Mouse (Mus musculus) lung, adult 2 months (tissue): ENCODE data around the gene 4930438A08Rik. TPM values are rescaled to one million over a fixed set of nuclear protein-coding genes. Genes with fewer than 3 reads are reported as not detected.

Experiments
- DNase-seq: peaks from one replicate; pipeline ENCODE4 v3.0.0; 2022
- H3K4me1 ChIP-seq: fragments of 200-500 bp; 2 replicates; pipeline ENCODE4 v1.6.1; 2011; ENCODE audit warnings: low read length; ENCODE audit not compliant: control insufficient read depth, insufficient read depth
- H3K4me3 ChIP-seq: fragments of 200-500 bp; replicated peaks from 2 replicates; pipeline ENCODE3; 2011; ENCODE audit warnings: low read depth, mild to moderate bottlenecking, control low read depth, low read length; ENCODE audit errors: extremely low read depth
- CTCF ChIP-seq: fragments of 200-500 bp; IDR thresholded peaks from 2 replicates; pipeline ENCODE4 v1.5.1; 2011; ENCODE audit warnings: mild to moderate bottlenecking, low read length, control low read depth; ENCODE audit not compliant: insufficient read depth
- POLR2A ChIP-seq: fragments of 200-500 bp; IDR thresholded peaks from 2 replicates; pipeline ENCODE4 v1.6.1; 2011; ENCODE audit warnings: low read depth, mild to moderate bottlenecking, control low read depth, low read length, borderline replicate concordance; ENCODE audit errors: extremely low read depth
- WGBS: fragments of 180-500 bp; shearing (Covaris S2); methylation state at CpG from one replicate; pipeline ENCODE4 v1.1.7; 2018; 5-methylcytosine and 5-hydroxymethylcytosine counted together
- polyA plus RNA-seq: library from polyadenylated mRNA; depleted of rRNA; stranded (reverse); fragments of >200 nt; gene quantifications from 2 replicates; pipeline ENCODE4 v1.2.3, GENCODE M21; 2012

The 4930438A08Rik gene
- polyA plus RNA-seq, 1 experiment, result 0.12 TPM

DNA sequence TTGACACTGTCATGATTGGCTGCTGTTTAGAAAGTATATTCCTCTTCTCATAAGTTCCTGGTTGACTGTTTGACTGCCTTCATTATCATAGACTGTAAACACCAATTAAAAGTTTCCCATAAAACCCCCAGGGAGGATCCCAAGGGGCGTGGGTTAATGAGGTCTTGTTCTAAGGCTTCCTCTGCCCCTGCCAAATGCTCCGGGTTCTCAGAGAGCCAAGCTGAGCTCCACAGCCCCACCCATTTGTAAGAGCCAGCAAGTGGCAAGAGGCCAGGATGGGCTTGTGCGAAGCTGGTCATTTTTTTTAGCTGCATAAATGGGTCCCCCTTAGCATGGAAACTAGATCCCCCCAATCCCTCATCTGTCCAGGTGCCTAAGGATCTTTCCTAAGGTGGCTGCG is 27.3 kb upstream of the 4930438A08Rik start:
- DNase-seq, result no peak
- no peaks in the 10 kb centered on the region for H3K4me1 ChIP-seq
- 28% methylated on average over 4 of the region's 4 CpGs for WGBS

DNA sequence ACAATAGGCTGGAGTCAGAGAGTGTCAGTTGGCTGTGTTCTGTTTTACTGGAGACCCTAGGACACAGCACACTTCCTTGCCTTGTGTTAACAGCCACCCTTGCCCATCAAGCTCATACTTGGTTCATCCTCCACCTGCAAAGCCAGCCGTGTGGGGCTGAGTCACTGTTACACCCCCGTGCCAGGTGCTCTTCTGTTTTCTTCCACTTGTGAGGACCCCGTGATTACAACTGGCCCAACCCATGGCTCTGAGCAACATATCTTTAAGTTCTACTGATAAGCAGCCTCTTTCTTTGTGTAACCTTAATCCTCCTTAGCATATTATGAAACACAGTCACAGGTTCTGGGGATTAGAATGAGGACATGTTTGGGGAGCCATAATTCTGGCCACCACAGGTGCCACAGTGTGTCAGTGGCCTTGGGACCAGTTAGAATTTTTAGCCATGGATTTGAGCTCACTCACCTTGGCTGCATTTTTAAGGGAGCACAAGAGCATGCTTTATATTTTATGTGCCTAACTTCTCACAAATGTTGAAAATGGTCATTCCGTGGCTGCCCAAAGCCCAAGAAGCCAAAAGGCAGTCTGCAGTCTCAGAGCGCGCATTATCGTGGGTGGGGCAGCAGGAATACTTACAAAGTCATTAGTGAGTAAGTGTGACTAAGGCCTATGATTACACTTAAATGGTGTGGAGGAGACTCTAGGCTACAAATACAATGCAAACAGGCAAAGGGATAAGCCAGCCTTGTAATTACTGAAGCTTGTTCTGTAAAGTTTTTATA is 25.2 kb upstream of the 4930438A08Rik start:
- DNase-seq, result no peak
- whole genome bisulfite sequencing, result 78% methylated on average over 7 of the region's 7 CpGs
- TF ChIP-seq CTCF, result no peak
- TF ChIP-seq POLR2A, result no peak
- H3K4me1 ChIP-seq, result no peaks in the 10 kb centered on the region
- H3K4me3 ChIP-seq, result no peak overlapping the region

More for the DNA sequence above, 27.3 kb upstream of the 4930438A08Rik start:
- no peak for TF ChIP-seq CTCF
- TF ChIP-seq POLR2A, result no peak
- H3K4me3 ChIP-seq, result no peak overlapping the region

DNA sequence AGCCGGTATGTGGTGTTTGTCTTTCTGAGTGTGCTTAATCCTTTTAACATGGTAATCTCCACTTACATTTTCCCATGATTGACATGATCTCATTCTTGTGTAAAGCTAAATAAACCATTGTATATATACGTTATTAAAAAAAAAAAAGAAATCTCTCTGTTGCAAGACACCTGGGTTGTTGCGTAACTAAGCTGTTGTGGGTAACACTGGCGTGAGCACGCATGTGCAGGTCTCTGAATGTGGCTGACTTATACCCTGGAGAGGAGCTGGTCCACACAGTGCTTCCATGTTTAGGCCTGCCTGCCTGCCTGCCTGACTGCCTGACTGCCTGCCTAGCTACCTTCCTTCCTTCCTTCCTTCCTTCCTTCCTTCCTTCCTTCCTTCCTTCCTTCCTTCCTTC is 24.0 kb upstream of the 4930438A08Rik start:
- WGBS, result 66% methylated on average over 5 of the region's 5 CpGs
- Histone ChIP-seq H3K4me3 (no peak overlapping the region), H3K4me1 (no peaks in the 10 kb centered on the region)
- no peak for TF ChIP-seq POLR2A
- TF ChIP-seq CTCF, result no peak
- DNase-seq, result no peak

DNA sequence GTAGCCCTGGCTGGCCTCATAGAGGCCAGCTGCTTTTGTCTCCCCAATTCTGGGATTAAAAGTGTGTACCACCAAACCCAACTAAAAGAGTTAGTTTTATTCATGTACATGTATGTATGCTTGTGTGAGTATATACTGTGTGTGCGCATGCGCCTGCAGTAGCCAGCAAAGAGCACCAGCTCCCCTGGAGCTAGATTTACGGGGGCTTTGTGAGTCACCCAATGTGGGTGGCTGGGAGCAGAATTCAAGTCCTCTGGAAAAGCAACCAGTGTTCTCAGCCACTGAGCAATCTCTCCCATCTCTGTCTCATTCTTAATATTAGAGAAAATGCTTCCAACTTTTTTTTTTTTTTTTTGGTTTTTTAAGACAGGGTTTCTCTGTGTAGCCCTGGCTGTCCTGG is 20.2 kb upstream of the 4930438A08Rik start:
- TF ChIP-seq POLR2A (no peak), CTCF (no peak)
- DNase-seq, result no peak
- H3K4me3 ChIP-seq, result no peak overlapping the region
- H3K4me1 ChIP-seq, result no peaks in the 10 kb centered on the region
- 92% methylated on average over 3 of the region's 3 CpGs for WGBS

DNA sequence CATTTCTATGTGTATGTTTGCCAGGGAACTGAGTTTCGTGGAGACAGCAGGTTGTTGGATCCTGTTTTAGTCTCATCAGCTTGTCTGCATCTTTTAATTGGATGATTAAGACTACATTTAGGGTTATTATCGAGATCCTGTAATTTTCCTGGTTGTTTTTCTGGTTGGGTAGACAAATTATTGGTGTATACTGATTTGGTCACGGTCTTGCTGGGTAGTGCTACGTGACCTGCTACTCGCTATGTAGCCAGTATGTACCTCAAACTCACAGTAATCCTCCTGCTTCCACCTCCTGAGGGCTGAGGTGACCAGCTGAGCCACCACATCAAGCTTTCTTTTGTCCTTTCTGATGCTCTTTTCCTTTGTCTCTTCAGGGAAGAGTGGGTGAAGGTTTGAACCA is 16.8 kb upstream of the 4930438A08Rik start:
- TF ChIP-seq CTCF (no peak), POLR2A (no peak)
- Histone ChIP-seq H3K4me1 (no peaks in the 10 kb centered on the region), H3K4me3 (no peak overlapping the region)
- 77% methylated on average over 5 of the region's 5 CpGs for WGBS
- DNase-seq, result no peak

DNA sequence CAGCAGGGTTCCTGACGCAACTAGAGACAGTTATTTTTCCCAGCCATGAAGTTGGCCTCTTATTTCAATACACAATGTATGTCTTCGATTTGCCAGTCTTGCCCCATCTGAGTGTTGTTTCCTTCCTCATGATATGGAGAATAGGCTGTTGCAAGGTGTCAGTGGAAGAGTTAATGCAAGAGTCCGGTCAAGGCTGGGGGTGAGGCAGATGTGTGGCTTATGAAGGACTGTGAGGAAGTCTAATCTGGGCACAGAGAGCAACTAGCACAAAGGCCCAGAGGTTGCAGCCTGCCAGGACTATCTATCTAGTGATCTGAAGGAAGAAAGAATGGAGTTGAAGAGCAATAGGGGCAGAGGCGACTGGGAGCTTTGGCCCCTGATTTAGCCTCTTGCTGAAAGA is 14.4 kb upstream of the 4930438A08Rik start:
- TF ChIP-seq POLR2A (no peak), CTCF (no peak)
- no peak overlapping the region for H3K4me3 ChIP-seq
- DNase-seq, result no peak
- H3K4me1 ChIP-seq, result no peaks in the 10 kb centered on the region
- WGBS, result 74% methylated on average over 4 of the region's 4 CpGs

DNA sequence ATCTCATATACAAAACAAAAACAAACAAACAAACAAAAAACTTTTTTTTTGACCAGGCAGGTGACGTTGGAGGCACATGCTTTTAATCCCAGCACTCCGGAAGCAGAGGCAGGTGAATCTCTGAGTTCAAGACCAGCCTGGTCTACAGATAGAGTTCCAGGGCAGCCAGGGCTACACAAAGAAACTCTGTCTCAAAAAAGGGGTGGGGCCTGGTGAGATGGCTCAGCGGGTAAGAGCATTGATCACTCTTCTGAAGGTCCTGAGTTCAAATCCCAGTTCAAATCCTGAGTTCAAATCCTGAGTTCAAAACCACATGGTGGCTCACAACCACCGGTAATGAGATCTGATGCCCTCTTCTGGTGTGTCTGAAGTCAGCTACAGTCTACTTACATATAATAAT is 12.8 kb upstream of the 4930438A08Rik start:
- no peak overlapping the region for H3K4me3 ChIP-seq
- 89% methylated on average over 4 of the region's 4 CpGs for WGBS
- H3K4me1 ChIP-seq, result no peaks in the 10 kb centered on the region
- no peak for TF ChIP-seq CTCF
- no peak for TF ChIP-seq POLR2A
- DNase-seq, result no peak

DNA sequence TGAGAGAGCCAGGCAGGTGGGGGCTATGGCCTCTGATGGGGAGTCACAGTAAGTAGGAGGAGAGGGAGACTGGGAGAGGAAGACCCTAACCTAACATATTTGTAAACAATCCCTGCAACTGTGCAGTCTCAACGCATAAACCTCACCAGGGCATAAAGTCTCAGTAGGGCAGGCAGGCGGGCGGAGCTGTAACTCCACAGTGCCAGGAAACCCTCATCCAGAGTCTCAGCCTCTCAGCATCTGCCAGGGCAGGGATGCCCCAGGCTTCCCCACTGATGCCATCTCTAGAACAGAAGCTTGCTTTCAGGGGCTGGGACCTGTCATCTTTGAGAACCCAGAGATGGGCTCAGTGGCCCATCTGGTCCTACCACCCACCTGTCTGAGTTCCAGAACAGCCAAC is 12.3 kb upstream of the 4930438A08Rik start:
- no peak overlapping the region for H3K4me3 ChIP-seq
- DNase-seq, result no peak
- TF ChIP-seq CTCF, result no peak
- TF ChIP-seq POLR2A, result no peak
- H3K4me1 ChIP-seq, result no peaks in the 10 kb centered on the region
- 84% methylated on average over 3 of the region's 3 CpGs for WGBS

DNA sequence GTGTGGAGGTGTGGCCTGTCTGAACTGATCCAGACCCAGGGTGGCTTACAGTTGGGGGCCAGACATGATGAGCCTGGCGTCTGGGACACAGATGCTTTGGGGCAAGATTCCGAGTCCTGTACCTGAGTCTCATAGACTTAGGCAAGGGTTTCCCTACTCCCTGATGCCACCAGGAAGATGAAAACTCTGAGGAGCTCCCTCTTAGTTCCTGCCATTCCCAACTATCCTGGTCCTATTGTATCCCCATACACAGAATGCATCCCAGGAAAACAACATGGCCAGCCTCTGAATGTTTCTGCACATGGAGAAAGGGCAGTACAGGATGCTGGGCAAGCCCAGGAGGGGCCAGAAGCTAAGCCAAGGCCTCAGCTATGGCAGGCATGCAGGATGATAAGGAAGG is 11.1 kb upstream of the 4930438A08Rik start:
- no peak overlapping the region for H3K4me3 ChIP-seq
- H3K4me1 ChIP-seq, result no peaks in the 10 kb centered on the region
- no peak for DNase-seq
- TF ChIP-seq CTCF (no peak), POLR2A (no peak)
- WGBS, result 63% methylated on average over 2 of the region's 2 CpGs

DNA sequence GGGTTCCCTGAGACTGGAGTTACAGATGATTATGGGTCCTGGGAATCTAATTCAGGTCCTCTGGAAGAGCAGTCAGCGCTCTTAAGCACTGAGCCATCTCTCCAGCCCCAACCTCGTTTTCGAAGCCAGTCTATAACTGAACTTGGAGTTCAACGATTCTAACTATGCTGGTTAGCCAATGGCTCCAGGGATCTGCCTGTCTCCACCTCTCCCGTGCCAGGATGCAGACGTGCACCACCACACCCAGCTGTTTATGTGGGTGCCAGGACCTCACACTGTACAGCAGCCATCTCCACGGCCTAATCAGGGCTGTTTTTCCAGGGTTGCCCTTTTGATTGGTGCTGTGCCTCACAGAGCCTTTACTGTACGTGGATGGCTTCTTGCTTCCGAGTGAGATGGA is 10.1 kb upstream of the 4930438A08Rik start:
- TF ChIP-seq POLR2A, result no peak
- no peak for TF ChIP-seq CTCF
- 80% methylated on average over 9 of the region's 9 CpGs for WGBS

More for the DNA sequence above, 10.1 kb upstream of the 4930438A08Rik start:
- Histone ChIP-seq H3K4me1 (no peaks in the 10 kb centered on the region), H3K4me3 (no peak overlapping the region)
- no peak for DNase-seq
